Mouse (Mus musculus): ENCODE measurements around the gene Usp6nl. TPM values are rescaled to one million over a fixed set of nuclear protein-coding genes. Genes with fewer than 3 reads are reported as not detected.

The Usp6nl gene
- total and polyA plus RNA-seq, 3 experiments, result 8.9 to 67.1 (median 24.8) TPM

DNA sequence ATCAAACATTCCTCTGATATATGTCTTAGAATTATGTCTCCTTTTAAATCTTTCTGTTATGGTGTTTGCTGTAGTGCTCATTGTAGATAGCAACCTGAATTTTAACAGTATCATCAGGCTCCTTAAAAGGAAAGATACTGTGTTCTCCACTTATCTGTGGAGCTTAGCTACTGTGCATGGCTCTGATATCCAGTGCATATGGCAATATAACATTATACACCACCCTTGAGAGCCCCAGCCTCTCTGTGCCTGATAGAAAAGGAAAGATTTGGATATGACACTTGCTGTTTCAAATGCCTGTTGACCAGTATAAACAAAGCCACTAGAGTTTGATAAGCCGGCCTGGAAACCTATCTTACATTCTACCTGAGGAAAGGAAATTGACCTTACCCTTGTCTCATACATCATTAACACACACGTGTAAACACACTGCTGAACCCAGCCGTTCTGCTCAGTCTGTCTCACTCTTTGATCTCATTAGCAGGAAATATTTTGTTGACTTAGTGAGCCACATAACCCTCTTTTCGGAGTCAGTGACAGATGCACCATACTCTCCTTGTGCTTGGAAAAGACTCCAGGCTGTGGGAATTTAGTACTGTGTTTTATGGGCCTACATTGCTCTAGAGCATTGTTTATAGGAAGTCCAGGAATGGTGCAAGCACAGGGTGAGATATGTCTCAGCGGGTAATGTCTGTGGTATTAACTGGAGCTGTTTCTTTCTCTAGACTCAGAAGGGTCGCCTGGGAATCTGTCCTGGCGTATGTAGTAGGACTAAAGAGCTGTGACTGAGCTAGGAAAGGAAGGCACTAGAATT lies 9.1 kb downstream of the Usp6nl start:
- no peaks in the 10 kb centered on the region for H3K27me3 ChIP-seq (ENCODE audit: control insufficient read depth in 1 of 2, insufficient read depth in 2 of 2, low read length in 2 of 2)
- 0 out of 2 replicates have a peak overlapping the region, but pooled peaks have one; percentile 20 for H3K9ac ChIP-seq (ENCODE audit: control insufficient read depth, low read depth, low read length, poor library complexity, severe bottlenecking)
- peaks cover 59% of the 10 kb centered on the region for H3K79me2 ChIP-seq (ENCODE audit: control insufficient read depth, insufficient read depth, low read length, poor library complexity)
- peak overlapping the region; percentile 78 for H3K27ac ChIP-seq (ENCODE audit: control insufficient read depth, low read depth, low read length)
- DNase-seq (ENCODE audit: low read depth, low spot score), result peak; percentile 58
- peaks cover 3 to 65% of the 10 kb centered on the region in 2 experiments for H3K36me3 ChIP-seq (ENCODE audit: control insufficient read depth in 1 of 2, insufficient read depth in 2 of 2, low read length in 2 of 2)
- H3K4me3 ChIP-seq (ENCODE audit: control insufficient read depth in 1 of 2, insufficient read depth in 1 of 2, low read depth in 2 of 2, low read length in 2 of 2), result no peak overlapping the region
- TF ChIP-seq TAL1 (IDR thresholded peaks at IDR 0.05; ENCODE audit: low read length) (peak; percentile 45), ETS1 (IDR thresholded peaks at IDR 0.05; ENCODE audit: low read depth, low read length) (peak; percentile 80), SMC3 (IDR thresholded peaks at IDR 0.05; ENCODE audit: low read depth, low read length) (no peak), EP300 (IDR thresholded peaks at IDR 0.05; ENCODE audit: low read depth in 1 of 2, low read length in 2 of 2) (peak; percentile 83 to 93), GATA1 (IDR thresholded peaks at IDR 0.05; ENCODE audit: low read depth, low read length) (peak; percentile 94), TBP (IDR thresholded peaks at IDR 0.05; ENCODE audit: low read depth, low read length) (no peak), RCOR1 (IDR thresholded peaks at IDR 0.05; ENCODE audit: low read depth, low read length) (peak; percentile 56; the same call in 1 of the 2 replicates), KAT2A (conservative IDR thresholded peaks at IDR 0.05; ENCODE audit: low read depth, low read length) (peak; percentile 40; the same call in 1 of the 2 replicates), TCF12 (IDR thresholded peaks at IDR 0.05; ENCODE audit: low read depth, low read length) (peak; percentile 91), MYB (IDR thresholded peaks at IDR 0.05; ENCODE audit: low read depth, low read length) (no peak), SIN3A (IDR thresholded peaks at IDR 0.05; ENCODE audit: low read length) (peak; percentile 22; the same call in 1 of the 2 replicates), HCFC1 (IDR thresholded peaks at IDR 0.05; ENCODE audit: low read depth, low read length) (0 out of 2 replicates have a peak, but pooled peaks have one; percentile 31)
- no peaks in the 10 kb centered on the region for H3K9me3 ChIP-seq (replicated peaks; ENCODE audit: insufficient read depth, low read length)
- H3K4me1 ChIP-seq (ENCODE audit: control insufficient read depth in 1 of 2, insufficient read depth in 2 of 2, low read length in 2 of 2), result peaks cover 51 to 57% of the 10 kb centered on the region in 2 experiments

DNA sequence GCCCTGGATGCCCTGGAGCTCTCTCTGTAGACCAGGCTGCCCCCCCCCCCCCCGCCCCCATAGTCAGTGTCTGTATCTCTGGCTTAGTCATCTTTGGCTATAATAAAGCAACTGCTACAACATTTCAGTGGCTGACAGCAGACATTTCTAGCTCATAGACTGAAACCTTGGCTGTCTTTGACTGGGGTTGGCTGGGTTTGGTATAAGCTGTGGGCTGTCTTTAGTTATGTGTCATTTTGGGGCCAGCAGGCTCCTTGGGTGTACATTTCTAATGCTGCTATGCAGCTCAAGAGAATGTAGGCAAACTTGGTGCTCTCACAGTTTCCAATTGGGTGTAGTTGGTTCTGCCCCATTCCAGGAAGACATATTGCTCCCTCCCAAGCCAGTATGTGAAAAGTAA lies 11.1 kb downstream of the Usp6nl start:
- peaks cover 55 to 69% of the 10 kb centered on the region in 2 experiments for H3K4me1 ChIP-seq (ENCODE audit: control insufficient read depth in 1 of 2, insufficient read depth in 2 of 2, low read length in 2 of 2)
- TF ChIP-seq EP300 (IDR thresholded peaks at IDR 0.05; ENCODE audit: low read depth in 1 of 2, low read length in 2 of 2), result 0 out of 4 replicates have a peak, but pooled peaks of 1 of the 2 experiments have one; percentile 15
- no peak for TF ChIP-seq NELFE (IDR thresholded peaks at IDR 0.05; ENCODE audit: low read depth, low read length)
- H3K27ac ChIP-seq (ENCODE audit: control insufficient read depth, low read depth, low read length), result peak overlapping the region; percentile 11; the same call in 1 of the 2 replicates
- peaks cover 60% of the 10 kb centered on the region for H3K79me2 ChIP-seq (ENCODE audit: control insufficient read depth, insufficient read depth, low read length, poor library complexity)
- no peaks in the 10 kb centered on the region for H3K27me3 ChIP-seq (ENCODE audit: control insufficient read depth in 1 of 2, insufficient read depth in 2 of 2, low read length in 2 of 2)
- H3K36me3 ChIP-seq (ENCODE audit: control insufficient read depth in 1 of 2, insufficient read depth in 2 of 2, low read length in 2 of 2), result peaks cover 11 to 76% of the 10 kb centered on the region in 2 experiments
- no peaks in the 10 kb centered on the region for H3K9me3 ChIP-seq (replicated peaks; ENCODE audit: insufficient read depth, low read length)
- no peak for DNase-seq (ENCODE audit: low read depth, low spot score)
- H3K9ac ChIP-seq (ENCODE audit: control insufficient read depth, low read depth, low read length, poor library complexity, severe bottlenecking), result no peak overlapping the region
- H3K4me3 ChIP-seq (ENCODE audit: control insufficient read depth in 1 of 2, insufficient read depth in 1 of 2, low read depth in 2 of 2, low read length in 2 of 2), result no peak overlapping the region
